Mouse (Mus musculus) bone marrow, adult 2 months (tissue): ENCODE measurements around the gene Sgms1.

ENCODE experiments used
- CTCF ChIP-seq: fragments of 200-500 bp; IDR thresholded peaks from 2 replicates; pipeline ENCODE4 v1.5.1; 2011; ENCODE audit warnings: low read length, control low read depth; ENCODE audit not compliant: control insufficient read depth, insufficient read depth
- POLR2A ChIP-seq: fragments of 200-500 bp; IDR thresholded peaks from 2 replicates; pipeline ENCODE4 v1.6.1; 2011; ENCODE audit warnings: low read depth, mild to moderate bottlenecking, control low read depth, low read length, borderline replicate concordance; ENCODE audit not compliant: control insufficient read depth

DNA sequence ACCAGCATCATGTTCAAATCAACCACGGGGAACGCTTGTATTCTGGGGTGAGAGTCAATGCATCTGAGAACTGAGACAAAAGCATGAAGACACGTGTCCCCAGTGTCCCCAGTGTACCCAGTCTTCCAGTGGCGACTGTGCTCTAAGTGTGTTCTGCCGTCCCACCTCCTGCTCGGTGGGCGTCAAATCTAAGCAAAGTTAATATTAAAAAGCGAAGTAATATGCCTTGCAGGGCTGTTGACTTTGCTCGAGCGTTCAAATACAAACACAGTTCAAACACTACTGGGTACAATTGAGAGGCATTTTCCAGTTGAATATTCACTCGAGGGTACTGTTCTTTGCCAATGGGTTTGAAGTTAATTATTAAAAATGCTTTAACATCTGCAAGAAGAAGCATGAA lies 66.4 kb downstream of the Sgms1 start:
- TF ChIP-seq CTCF (no peak), POLR2A (no peak)
